12 mouse cellular contexts compared by ENCODE assay signal in the genomic region with DNA sequence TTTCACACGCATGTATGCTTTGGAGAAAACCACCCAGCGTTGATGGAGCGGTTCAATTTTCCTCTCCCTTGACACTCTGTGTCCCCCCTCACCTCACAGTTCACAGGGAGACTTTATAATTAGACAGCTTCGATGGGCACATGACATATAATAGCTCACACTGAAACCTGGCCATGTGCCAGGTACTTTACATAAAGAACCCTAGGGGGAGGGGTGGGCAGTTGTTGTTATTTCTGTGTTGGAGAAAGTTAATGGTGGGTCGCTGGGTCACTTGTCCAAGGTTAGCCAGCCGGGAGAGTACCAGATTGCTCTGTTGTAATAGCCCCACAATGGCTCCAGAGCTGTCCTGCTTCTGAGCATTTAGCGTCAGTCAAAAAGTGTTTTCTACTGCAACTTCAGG.
DNase-seq lines count a peak whose midpoint lies in the region; ATAC-seq and TF ChIP-seq lines count a peak whose summit lies in the region.
"Had no signal": no experiment of that assay in that cellular context is flagged by ENCODE, and none has a peak within 500 bp of the region (broad histone marks: within the 10 kb centered on the region; RNA-seq: fewer than 3 reads in every experiment).

No protein-coding gene starts in this region.

- H3K9ac ChIP-seq in heart, postnatal 0 days (replicated peaks; ENCODE audit: low read depth, low read length) = no peak overlapping the region
- H3K9ac ChIP-seq in forebrain, embryonic 14.5 days (ENCODE audit: low read length) = no peak overlapping the region
- no peak overlapping the region for H3K9ac ChIP-seq in kidney, embryonic 16.5 days (replicated peaks; ENCODE audit: low read length)
- H3K9ac ChIP-seq: liver, embryonic 15.5 days had no signal

- peaks cover 13% of the 10 kb centered on the region; the same call in 1 of the 2 replicates for H3K9me3 ChIP-seq in heart, postnatal 0 days (replicated peaks; ENCODE audit: control insufficient read depth, low read length)
- peaks cover 11% of the 10 kb centered on the region for H3K9me3 ChIP-seq in embryonic facial prominence, embryonic 10.5 days
- H3K9me3 ChIP-seq in forebrain, embryonic 14.5 days (replicated peaks; ENCODE audit: control insufficient read depth, low read length) = peaks cover 6% of the 10 kb centered on the region; the same call in 1 of the 2 replicates
- peaks cover 9% of the 10 kb centered on the region for H3K9me3 ChIP-seq in kidney, embryonic 16.5 days (ENCODE audit: low read length)

- intact Hi-C loops in heart, postnatal 36 days (cut with DNase I) = no loop called here

- no peak for TF ChIP-seq EP300 in heart, postnatal 0 days (IDR thresholded peaks at IDR 0.05; ENCODE audit: low read depth)

- TF ChIP-seq CTCF in heart, postnatal 0 days (IDR thresholded peaks at IDR 0.05; ENCODE audit: low read depth) = no peak

- peak; percentile 34 for DNase-seq in heart, postnatal 0 days (ENCODE audit: low spot score)
- DNase-seq in heart, postnatal 36 days = no peak
- DNase-seq in embryonic facial prominence, embryonic 10.5 days (ENCODE audit: low spot score) = peak; percentile 22
- DNase-seq in forebrain, embryonic 14.5 days (ENCODE audit: low spot score) = peak; percentile 78
- DNase-seq in spleen, adult 18-20 months = no peak
- DNase-seq in thymus, postnatal 10 days (ENCODE audit: low spot score in 2 of 2) = no peak
- DNase-seq: gastrocnemius, postnatal 25 days; layer of hippocampus, adult 9-11 months had no signal

- peak overlapping the region; percentile 37; the same call in 1 of the 2 replicates for H3K27ac ChIP-seq in heart, postnatal 0 days (ENCODE audit: low read depth)
- no peak overlapping the region for H3K27ac ChIP-seq in embryonic facial prominence, embryonic 10.5 days (replicated peaks)
- H3K27ac ChIP-seq in forebrain, embryonic 14.5 days (ENCODE audit: low read depth, low read length) = no peak overlapping the region
- H3K27ac ChIP-seq in kidney, embryonic 16.5 days (ENCODE audit: low read length) = no peak overlapping the region
- H3K27ac ChIP-seq: liver, embryonic 15.5 days; stomach, postnatal 0 days had no signal

- H3K36me3 ChIP-seq in heart, postnatal 0 days (replicated peaks; ENCODE audit: control insufficient read depth, insufficient read depth, low read length) = no peaks in the 10 kb centered on the region
- H3K36me3 ChIP-seq in embryonic facial prominence, embryonic 10.5 days (replicated peaks) = no peaks in the 10 kb centered on the region
- H3K36me3 ChIP-seq in forebrain, embryonic 14.5 days (ENCODE audit: control insufficient read depth, insufficient read depth, low read length) = no peaks in the 10 kb centered on the region
- H3K36me3 ChIP-seq in kidney, embryonic 16.5 days (ENCODE audit: insufficient read depth, low read length) = no peaks in the 10 kb centered on the region
- H3K36me3 ChIP-seq: G1E; liver, embryonic 15.5 days had no signal

- H3K4me2 ChIP-seq in heart, postnatal 0 days (ENCODE audit: low read depth, low read length) = no peak overlapping the region
- no peak overlapping the region for H3K4me2 ChIP-seq in forebrain, embryonic 14.5 days (ENCODE audit: low read length)
- no peak overlapping the region for H3K4me2 ChIP-seq in kidney, embryonic 16.5 days (replicated peaks; ENCODE audit: low read depth, low read length)
- H3K4me2 ChIP-seq: liver, embryonic 15.5 days had no signal

- H3K27me3 ChIP-seq in heart, postnatal 0 days (ENCODE audit: control insufficient read depth, insufficient read depth, low read length) = no peaks in the 10 kb centered on the region
- H3K27me3 ChIP-seq in embryonic facial prominence, embryonic 10.5 days (replicated peaks; ENCODE audit: low read depth, poor library complexity, severe bottlenecking) = no peaks in the 10 kb centered on the region
- no peaks in the 10 kb centered on the region for H3K27me3 ChIP-seq in forebrain, embryonic 14.5 days (replicated peaks; ENCODE audit: control insufficient read depth, insufficient read depth, low read length)
- no peaks in the 10 kb centered on the region for H3K27me3 ChIP-seq in kidney, embryonic 16.5 days (ENCODE audit: insufficient read depth, low read length)
- H3K27me3 ChIP-seq: liver, embryonic 15.5 days had no signal

- peak; percentile 84 for ATAC-seq in heart, postnatal 0 days (ENCODE audit: insufficient read depth, low read depth)
- ATAC-seq in forebrain, embryonic 14.5 days = peak; percentile 72
- ATAC-seq in kidney, embryonic 16.5 days (ENCODE audit: low FRiP score, low TSS enrichment) = 0 out of 2 replicates have a peak, but pooled peaks have one; percentile 57

- H3K4me1 ChIP-seq in heart, postnatal 0 days (ENCODE audit: control insufficient read depth, insufficient read depth) = no peaks in the 10 kb centered on the region; the same call in 1 of the 2 replicates
- H3K4me1 ChIP-seq in embryonic facial prominence, embryonic 10.5 days = no peaks in the 10 kb centered on the region
- peaks cover 15% of the 10 kb centered on the region for H3K4me1 ChIP-seq in forebrain, embryonic 14.5 days (ENCODE audit: control insufficient read depth, insufficient read depth, low read length)
- H3K4me1 ChIP-seq in kidney, embryonic 16.5 days (ENCODE audit: insufficient read depth, low read length) = 0 out of 2 replicates have a peak, but pooled peaks cover 3% of the 10 kb centered on the region
- H3K4me1 ChIP-seq: liver, embryonic 15.5 days had no signal

- 40% methylated on average over 7 of the region's 7 CpGs for WGBS in heart, postnatal 0 days
- 67% methylated on average over 7 of the region's 7 CpGs for WGBS in embryonic facial prominence, embryonic 10.5 days
- WGBS in forebrain, embryonic 14.5 days = 14% methylated on average over 7 of the region's 7 CpGs
- 16% methylated on average over 7 of the region's 7 CpGs for WGBS in kidney, embryonic 16.5 days

- no peak overlapping the region for H3K4me3 ChIP-seq in heart, postnatal 0 days (ENCODE audit: low read depth, low read length)
- H3K4me3 ChIP-seq in embryonic facial prominence, embryonic 10.5 days = no peak overlapping the region
- no peak overlapping the region for H3K4me3 ChIP-seq in forebrain, embryonic 14.5 days (ENCODE audit: low read depth, low read length)
- H3K4me3 ChIP-seq in kidney, embryonic 16.5 days (ENCODE audit: low read length) = no peak overlapping the region
- H3K4me3 ChIP-seq: liver, embryonic 15.5 days had no signal

Comparison
In these comparisons a context has a peak if more than half of its experiments do, and no peak if none do; other contexts are left out.
1. DNase-seq: peak in heart, postnatal 0 days (single experiment), embryonic facial prominence, embryonic 10.5 days (single experiment) and forebrain, embryonic 14.5 days (single experiment); none in heart, postnatal 36 days (0 of 2), spleen, adult 18-20 months (0 of 2) and thymus, postnatal 10 days (0 of 2).
2. Peak in every context shown above with its lines, with median percentiles within 50 percentile points of each other: ATAC-seq.